Mouse (Mus musculus) WW6 (cell line): ENCODE results near the gene Maff.

Source experiments
- DNase-seq: peaks from one replicate; pipeline ENCODE4 v3.0.0-alpha.2; 2013; ENCODE audit warnings: low read depth, low spot score

Maff gene

DNA sequence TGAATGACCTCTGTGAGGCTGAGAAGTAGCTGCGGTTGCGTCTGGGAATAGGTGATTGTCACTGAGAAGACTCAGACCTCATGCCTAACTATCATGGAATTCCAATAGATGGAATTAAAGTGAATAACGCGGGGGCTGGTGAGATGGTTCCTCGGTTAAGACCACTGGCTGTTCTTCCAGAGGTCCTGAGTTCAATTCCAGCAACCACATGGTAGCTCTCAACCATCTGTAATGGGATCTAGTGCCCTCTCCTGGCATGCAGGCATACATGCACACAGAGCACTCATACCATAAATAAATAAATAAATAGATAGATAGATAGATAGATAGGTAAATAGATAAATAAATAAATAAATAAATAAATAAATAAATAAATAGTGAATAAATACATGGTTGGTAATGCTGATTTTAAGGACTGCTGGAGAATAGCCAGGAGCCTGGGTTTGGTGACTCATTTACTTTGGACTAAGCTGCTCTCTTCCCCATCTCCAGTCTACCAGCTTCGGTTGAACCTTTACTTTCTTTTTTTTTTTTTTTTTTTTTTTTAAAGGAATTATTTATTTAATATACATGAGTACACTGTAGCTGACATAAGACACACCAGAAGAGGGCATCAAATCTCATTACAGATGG is 17.0 kb upstream of the Maff start:
- no peak for DNase-seq

DNA sequence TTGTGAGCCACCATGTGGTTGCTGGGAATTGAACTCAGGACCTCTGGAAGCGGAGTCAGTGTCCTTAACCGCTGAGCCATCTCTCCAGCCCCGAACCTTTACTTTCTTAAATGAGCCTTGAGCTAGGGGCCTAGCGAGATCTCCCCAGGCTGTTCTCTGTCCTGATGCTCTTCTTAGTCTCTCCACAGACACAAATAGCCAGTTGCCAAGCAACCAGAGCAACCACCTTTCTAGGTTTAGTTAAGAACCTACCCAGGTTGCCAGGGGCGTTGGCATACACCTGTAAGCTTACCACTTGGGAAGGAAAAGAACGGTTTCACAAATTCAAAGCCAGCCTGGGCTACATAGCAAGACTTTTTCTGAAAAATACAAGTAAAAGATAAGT is 16.4 kb upstream of the Maff start:
- DNase-seq, result peak; percentile 59

DNA sequence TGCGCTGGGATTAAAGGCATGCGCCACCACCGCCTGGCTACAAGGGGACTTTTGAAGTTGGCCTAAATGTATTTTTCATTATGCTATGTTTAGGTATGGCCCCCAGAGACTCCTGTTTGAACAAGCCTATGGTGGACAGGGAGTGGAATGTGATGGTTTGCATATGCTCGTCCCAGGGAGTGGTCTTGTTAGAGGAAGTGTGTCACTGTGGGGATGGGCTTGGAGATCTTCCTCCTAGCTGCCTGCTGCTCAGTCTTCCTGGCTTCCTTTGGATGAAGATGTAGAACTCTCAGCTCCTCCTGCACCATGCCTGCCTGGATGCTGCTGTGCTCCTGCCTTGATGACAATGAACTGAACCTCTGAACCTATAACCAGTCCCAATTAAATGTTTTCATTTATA is 15.9 kb upstream of the Maff start:
- DNase-seq, result no peak

- no peak for DNase-seq
Observed at GRCm38 (mm10) chr15:79333409-79333808, 13.0 kb upstream of the Maff start.

GRCm38 (mm10) chr15:79335061-79335655 is 11.3 kb upstream of the Maff start:
- no peak for DNase-seq

GRCm38 (mm10) chr15:79338978-79339377 is 7.4 kb upstream of the Maff start:
- DNase-seq, result no peak

GRCm38 (mm10) chr15:79342641-79343337 is 3.6 kb upstream of the Maff start:
- no peak for DNase-seq

DNA sequence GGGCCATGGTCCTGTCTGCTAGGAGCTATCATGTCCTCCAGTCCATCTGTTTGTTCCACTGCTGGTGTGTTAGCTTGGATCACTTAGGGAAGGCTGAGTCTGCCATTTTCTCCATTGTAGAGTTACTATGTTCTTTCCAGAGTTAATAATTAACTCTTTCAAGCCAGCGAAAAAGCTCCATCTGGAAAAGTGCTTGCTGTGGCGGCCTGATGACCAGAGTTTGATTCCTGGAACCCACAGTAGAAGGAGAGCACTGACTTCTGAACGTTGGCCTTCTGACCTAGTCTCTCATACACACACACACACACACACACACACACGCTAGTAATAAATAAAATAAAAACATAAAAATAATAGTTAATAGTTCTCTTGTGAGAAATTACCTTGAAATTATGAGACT is 1.8 kb upstream of the Maff start:
- no peak for DNase-seq

DNA sequence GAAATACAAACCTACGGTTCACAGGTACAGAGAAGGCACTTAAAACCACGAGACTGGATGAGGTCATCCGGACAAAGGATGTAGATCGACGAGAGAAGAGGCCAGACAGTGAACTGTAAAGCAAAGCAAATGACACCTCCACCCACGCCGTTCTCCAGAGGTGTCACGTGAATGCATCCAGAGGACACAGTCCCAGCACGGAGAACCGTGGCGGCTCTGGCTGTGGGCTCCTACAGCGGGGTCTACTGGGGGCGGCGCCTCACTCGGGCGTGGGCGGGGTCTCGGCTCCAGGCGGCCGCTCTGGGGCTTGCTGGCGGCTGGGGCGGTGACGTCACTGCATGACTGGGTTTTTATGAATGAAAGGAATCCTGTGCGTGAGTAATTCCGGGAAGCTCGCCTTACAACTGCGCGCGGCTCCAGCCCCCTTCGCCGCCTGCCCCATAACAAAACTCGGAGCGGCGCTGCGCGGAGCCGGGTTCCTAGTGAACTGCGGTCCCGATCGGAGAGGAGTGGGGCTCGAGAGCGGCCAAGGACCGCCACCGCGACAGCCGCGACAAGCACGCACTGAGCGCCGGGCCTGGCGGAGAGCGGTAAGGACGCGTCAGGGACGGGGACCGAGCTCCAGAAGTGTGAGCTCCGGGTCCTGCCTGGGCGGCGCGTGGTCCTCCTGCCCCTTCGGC is 884 bp downstream of the Maff start:
- peak; percentile 84 for DNase-seq

DNA sequence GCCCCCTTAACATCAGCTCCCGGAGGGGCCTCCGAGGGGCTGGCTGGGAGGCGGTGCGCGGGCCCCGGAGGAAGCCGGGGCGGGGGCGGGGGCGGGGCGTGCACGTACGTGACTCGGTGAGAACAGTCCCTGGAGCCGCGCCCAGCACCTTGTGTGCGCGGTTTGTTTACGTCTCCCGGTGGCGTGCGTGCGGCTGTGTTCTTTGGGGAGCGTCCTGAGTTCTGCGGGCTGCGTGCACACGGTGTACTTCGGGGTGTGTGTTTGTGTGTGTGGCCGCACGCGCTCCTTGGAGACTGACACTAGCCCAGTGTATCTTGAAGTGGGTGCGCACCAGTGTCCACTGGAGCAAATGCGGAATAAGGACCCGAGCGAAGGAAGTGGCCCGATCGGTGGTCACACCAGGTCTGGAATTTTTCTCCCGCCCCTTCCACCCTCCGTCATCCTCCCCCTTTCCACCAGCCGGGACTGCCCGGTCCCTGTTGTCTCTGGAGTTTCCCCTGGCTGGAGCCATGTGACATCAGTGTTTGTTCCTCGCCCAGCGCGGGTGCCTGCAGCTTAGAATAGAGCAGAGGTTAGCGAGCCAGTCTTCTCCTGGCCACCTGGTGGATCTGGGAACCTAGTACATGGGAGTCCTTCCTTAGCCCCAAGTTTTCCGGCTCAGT is 1.6 kb downstream of the Maff start:
- no peak for DNase-seq

GRCm38 (mm10) chr15:79348651-79349050 is 2.2 kb downstream of the Maff start:
- no peak for DNase-seq

GRCm38 (mm10) chr15:79350866-79351265 is 4.4 kb downstream of the Maff start:
- no peak for DNase-seq

- no peak for DNase-seq
Observed at GRCm38 (mm10) chr15:79351331-79351767, 4.9 kb downstream of the Maff start.

- DNase-seq, result no peak
Observed at GRCm38 (mm10) chr15:79352479-79352878, 6.1 kb downstream of the Maff start.

DNA sequence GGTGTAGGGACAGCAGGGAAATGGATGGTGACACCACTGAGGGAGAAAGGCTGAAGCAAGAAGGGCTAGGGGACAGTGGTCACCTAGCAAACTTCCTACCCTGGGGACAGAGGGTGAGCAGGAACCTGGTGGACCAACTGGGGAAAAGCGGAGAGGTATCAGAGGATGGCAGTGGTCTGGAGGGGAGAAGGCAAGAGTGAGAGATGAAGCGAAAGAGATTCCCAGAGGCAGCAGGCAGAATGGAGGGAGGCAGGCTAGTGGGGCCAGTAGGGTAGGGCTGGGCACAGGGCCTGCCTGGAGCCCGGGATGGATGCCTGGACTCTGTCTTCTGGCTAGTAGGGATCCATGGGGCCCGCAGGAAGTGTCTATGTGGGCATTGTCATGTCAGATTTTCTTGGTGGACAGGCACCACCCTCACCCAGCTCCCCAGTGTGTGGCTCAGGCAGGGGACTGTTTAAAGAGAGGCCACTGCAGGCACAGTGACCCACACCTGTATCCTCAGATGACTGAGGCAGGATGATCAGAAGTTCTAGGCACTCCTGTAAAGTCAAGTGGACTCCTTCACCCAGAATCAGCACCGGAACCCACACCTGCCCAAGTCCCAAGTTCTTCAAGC is 7.4 kb downstream of the Maff start:
- no peak for DNase-seq

GRCm38 (mm10) chr15:79354619-79355018 is 8.2 kb downstream of the Maff start:
- DNase-seq, result no peak

- DNase-seq, result no peak
Observed at GRCm38 (mm10) chr15:79356481-79356880, 10.1 kb downstream of the Maff start.

- peak; percentile 49 for DNase-seq
Observed at GRCm38 (mm10) chr15:79357036-79357911, 10.9 kb downstream of the Maff start.

- no peak for DNase-seq
Observed at GRCm38 (mm10) chr15:79357974-79358690, 11.7 kb downstream of the Maff start.

DNA sequence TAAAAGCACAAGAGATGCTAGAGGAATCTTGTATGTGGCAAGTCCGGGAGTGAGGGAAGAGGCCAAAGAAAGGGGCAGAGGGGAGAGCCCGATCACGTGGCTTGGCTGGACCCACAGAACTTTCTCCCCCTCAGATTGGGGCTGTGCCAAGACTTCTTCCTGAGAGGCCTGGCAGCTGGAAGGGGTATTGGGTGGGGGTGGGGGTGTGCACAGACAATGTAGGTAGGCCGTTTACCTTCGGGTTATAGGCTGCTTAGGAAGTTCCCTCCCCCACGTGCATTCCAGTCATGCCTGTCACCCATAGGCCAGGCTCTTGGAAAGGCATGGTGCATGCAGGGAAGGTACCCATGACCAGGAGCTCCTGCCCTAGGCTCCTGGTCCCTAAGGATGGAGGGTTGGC is 13.5 kb downstream of the Maff start:
- DNase-seq, result no peak
